ENCODE assay signal across 14 mouse cellular contexts in the genomic region with DNA sequence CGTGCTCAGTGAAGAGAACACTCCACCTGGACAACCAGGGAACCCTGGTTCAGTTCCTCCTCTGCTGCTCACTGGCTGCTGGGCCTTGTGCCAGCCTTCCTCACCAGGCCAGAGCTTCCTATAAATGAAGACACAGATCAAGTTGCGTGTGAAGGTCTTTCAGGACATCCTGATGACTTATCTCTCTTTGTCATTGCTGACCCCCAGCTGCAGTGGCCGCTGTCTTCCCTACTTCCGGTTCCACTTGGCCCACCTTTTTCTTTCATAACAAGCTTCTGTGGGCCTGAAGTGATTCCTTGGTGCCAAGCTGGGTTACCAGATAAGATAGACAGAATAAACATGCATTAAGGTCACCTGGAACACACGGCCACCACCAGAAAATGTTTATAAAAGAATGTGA.
A peak's percentile ranks its signal among the peaks of the same experiment; 100 is the strongest.
DNase-seq lines count a peak whose midpoint lies in the region; ATAC-seq and TF ChIP-seq lines count a peak whose summit lies in the region.
"Had no signal": no experiment of that assay in that cellular context is flagged by ENCODE, and none has a peak within 500 bp of the region (broad histone marks: within the 10 kb centered on the region; RNA-seq: fewer than 3 reads in every experiment).

No protein-coding gene starts in this region.

- no peak overlapping the region for H3K4me2 ChIP-seq in embryonic facial prominence, embryonic 14.5 days (ENCODE audit: low read depth, low read length)
- H3K4me2 ChIP-seq: limb, embryonic 15.5 days; midbrain, embryonic 11.5 days had no signal

- no peaks in the 10 kb centered on the region for H3K27me3 ChIP-seq in MEL (ENCODE audit: control insufficient read depth in 1 of 2, insufficient read depth in 2 of 2, low read length in 2 of 2)
- no peaks in the 10 kb centered on the region for H3K27me3 ChIP-seq in embryonic facial prominence, embryonic 14.5 days (replicated peaks; ENCODE audit: control insufficient read depth, insufficient read depth, low read length)
- H3K27me3 ChIP-seq: limb, embryonic 15.5 days had no signal

- H3K4me1 ChIP-seq in MEL (ENCODE audit: control insufficient read depth in 1 of 2, insufficient read depth in 2 of 2, low read length in 2 of 2): peaks cover 0 to 4% of the 10 kb centered on the region in 2 experiments; a peak in 2 of 4 replicates
- peaks cover 49% of the 10 kb centered on the region for H3K4me1 ChIP-seq in embryonic facial prominence, embryonic 14.5 days (ENCODE audit: control insufficient read depth, insufficient read depth, low read length)

- no peak overlapping the region for H3K9ac ChIP-seq in MEL (ENCODE audit: control insufficient read depth, low read depth, low read length, poor library complexity, severe bottlenecking)
- H3K9ac ChIP-seq in embryonic facial prominence, embryonic 14.5 days (ENCODE audit: low read depth, low read length): no peak overlapping the region
- H3K9ac ChIP-seq: limb, embryonic 15.5 days had no signal

- no peaks in the 10 kb centered on the region for H3K9me3 ChIP-seq in MEL (replicated peaks; ENCODE audit: insufficient read depth, low read length)
- no peaks in the 10 kb centered on the region for H3K9me3 ChIP-seq in embryonic facial prominence, embryonic 14.5 days (ENCODE audit: control insufficient read depth, low read length)
- H3K9me3 ChIP-seq: limb, embryonic 15.5 days had no signal

- TF ChIP-seq POLR2A in MEL (IDR thresholded peaks at IDR 0.05; ENCODE audit: control insufficient read depth in 1 of 2, insufficient read depth in 1 of 2, low read depth in 1 of 2, low read length in 2 of 2, poor library complexity in 1 of 2): no peak

- TF ChIP-seq EP300 in MEL (IDR thresholded peaks at IDR 0.05; ENCODE audit: low read depth in 1 of 2, low read length in 2 of 2): no peak

- no peak for TF ChIP-seq RAD21 in MEL (IDR thresholded peaks at IDR 0.05; ENCODE audit: low read depth, low read length)

- peaks cover 11% of the 10 kb centered on the region; the same call in 1 of the 2 replicates for H3K79me2 ChIP-seq in MEL (ENCODE audit: control insufficient read depth, insufficient read depth, low read length, poor library complexity)

- intact Hi-C loops in heart, postnatal 10 days (cut with DNase I): no loop called here

- no peak for ATAC-seq in embryonic facial prominence, embryonic 14.5 days (ENCODE audit: low read depth)
- ATAC-seq in activated CD4-positive, CD25-positive, alpha-beta regulatory T cell, adult 4 months: no peak
- ATAC-seq: forebrain, embryonic 16.5 days had no signal

- H3K27ac ChIP-seq in MEL (ENCODE audit: control insufficient read depth, low read depth, low read length): no peak overlapping the region
- peak overlapping the region; percentile 63 for H3K27ac ChIP-seq in embryonic facial prominence, embryonic 14.5 days (replicated peaks; ENCODE audit: low read depth, low read length)
- H3K27ac ChIP-seq: limb, embryonic 15.5 days had no signal

- WGBS in embryonic facial prominence, embryonic 14.5 days: 55% methylated on average over 4 of the region's 5 CpGs

- H3K4me3 ChIP-seq in MEL (ENCODE audit: control insufficient read depth in 1 of 2, insufficient read depth in 1 of 2, low read depth in 2 of 2, low read length in 2 of 2): no peak overlapping the region
- H3K4me3 ChIP-seq in embryonic facial prominence, embryonic 14.5 days (ENCODE audit: low read depth, low read length): no peak overlapping the region
- H3K4me3 ChIP-seq: limb, embryonic 15.5 days had no signal

- DNase-seq in heart, postnatal 10 days: peak; percentile 24 to 37
- no peak for DNase-seq in heart, adult 18-20 months
- DNase-seq in MEL (ENCODE audit: low read depth, low spot score): peak; percentile 37
- no peak for DNase-seq in embryonic facial prominence, embryonic 14.5 days (ENCODE audit: low spot score)
- peak; percentile 44 for DNase-seq in lung, postnatal 14 days
- DNase-seq in embryo, embryonic 10 days (ENCODE audit: low spot score): no peak
- no peak for DNase-seq in right cerebral cortex, postnatal 10 days (ENCODE audit: low spot score in 2 of 2)
- DNase-seq: gastrocnemius, postnatal 25 days; heart, postnatal 36 days; thymus, postnatal 4 days had no signal

- H3K36me3 ChIP-seq in MEL (ENCODE audit: control insufficient read depth in 1 of 2, insufficient read depth in 2 of 2, low read length in 2 of 2): peaks cover 0 to 7% of the 10 kb centered on the region in 2 experiments; a peak in 2 of 4 replicates
- no peaks in the 10 kb centered on the region for H3K36me3 ChIP-seq in embryonic facial prominence, embryonic 14.5 days (ENCODE audit: control insufficient read depth, insufficient read depth, low read length)
- H3K36me3 ChIP-seq: limb, embryonic 15.5 days had no signal

- no peak for TF ChIP-seq CTCF in MEL (IDR thresholded peaks at IDR 0.05 in 2 of 3, conservative IDR thresholded peaks at IDR 0.05 in 1 of 3; ENCODE audit: control insufficient read depth in 1 of 3, insufficient read depth in 1 of 3, low read depth in 2 of 3, low read length in 3 of 3, poor library complexity in 1 of 3, severe bottlenecking in 1 of 3)

TF ChIP-seq in MEL, 35 proteins besides CTCF, POLR2A, EP300 and RAD21:
- no peak for TF ChIP-seq TBP (IDR thresholded peaks at IDR 0.05; ENCODE audit: low read depth, low read length)
- TF ChIP-seq E2F4 (IDR thresholded peaks at IDR 0.05; ENCODE audit: borderline replicate concordance, low read depth, low read length): no peak
- no peak for TF ChIP-seq RCOR1 (IDR thresholded peaks at IDR 0.05; ENCODE audit: low read depth, low read length)
- no peak for TF ChIP-seq MAZ (IDR thresholded peaks at IDR 0.05; ENCODE audit: low read depth, low read length)
- no peak for TF ChIP-seq MYC (IDR thresholded peaks at IDR 0.05; ENCODE audit: low read depth, low read length)
- TF ChIP-seq POLR2AphosphoS2 (IDR thresholded peaks at IDR 0.05; ENCODE audit: low read length): no peak
- no peak for TF ChIP-seq JUND (IDR thresholded peaks at IDR 0.05; ENCODE audit: low read depth, low read length)
- TF ChIP-seq ZNF384 (IDR thresholded peaks at IDR 0.05; ENCODE audit: low read depth, low read length): no peak
- TF ChIP-seq CHD1 (IDR thresholded peaks at IDR 0.05; ENCODE audit: low read depth, low read length): no peak
- no peak for TF ChIP-seq SIN3A (IDR thresholded peaks at IDR 0.05; ENCODE audit: low read length)
- no peak for TF ChIP-seq USF1 (IDR thresholded peaks at IDR 0.05; ENCODE audit: low read depth, low read length)
- TF ChIP-seq BHLHE40 (IDR thresholded peaks at IDR 0.05; ENCODE audit: borderline replicate concordance, low read depth, low read length): no peak
- no peak for TF ChIP-seq USF2 (IDR thresholded peaks at IDR 0.05; ENCODE audit: borderline replicate concordance in 1 of 2, insufficient read depth in 1 of 2, low read depth in 1 of 2, low read length in 2 of 2)
- TF ChIP-seq ZKSCAN1 (IDR thresholded peaks at IDR 0.05; ENCODE audit: low read depth, low read length): no peak
- TF ChIP-seq SMC3 (IDR thresholded peaks at IDR 0.05; ENCODE audit: low read depth, low read length): no peak
- no peak for TF ChIP-seq CHD2 (IDR thresholded peaks at IDR 0.05; ENCODE audit: low read length)
- TF ChIP-seq GABPA (IDR thresholded peaks at IDR 0.05; ENCODE audit: low read depth, low read length): no peak

Comparison
In these comparisons a context has a peak if more than half of its experiments do, and no peak if none do; other contexts are left out.
1. DNase-seq: peak in heart, postnatal 10 days (2 of 2), MEL (single experiment) and lung, postnatal 14 days (single experiment); none in heart, adult 18-20 months (0 of 2), embryonic facial prominence, embryonic 14.5 days (single experiment), embryo, embryonic 10 days (single experiment) and right cerebral cortex, postnatal 10 days (0 of 2).